Mouse (Mus musculus): ENCODE measurements around the gene Sema5a.

GRCm38 (mm10) chr15:32442745-32443144 is 198.1 kb downstream of the Sema5a start:
- TF ChIP-seq POLR2A (IDR thresholded peaks at IDR 0.05; ENCODE audit: borderline replicate concordance, extremely low read depth, insufficient read depth, insufficient read length, poor library complexity, severe bottlenecking): no peak
- TF ChIP-seq CTCF (IDR thresholded peaks at IDR 0.05; ENCODE audit: borderline replicate concordance, extremely low read depth, insufficient read depth, insufficient read length): no peak

All from brain, embryonic 14.5 days (tissue).